Mouse (Mus musculus) brain, embryonic 18.5 days (tissue): ENCODE results near the gene Gtf2h3.
"Not testable (repeated sequence)": the region's sequence is repeated elsewhere in the genome, so short reads cannot be mapped to it uniquely, and the experiment has no call there.

Experiments used
- DNase-seq: peaks from one replicate; pipeline ENCODE4 v3.0.0-alpha.2; 2012; ENCODE audit warnings: low read depth, low spot score

Gene Gtf2h3

DNA sequence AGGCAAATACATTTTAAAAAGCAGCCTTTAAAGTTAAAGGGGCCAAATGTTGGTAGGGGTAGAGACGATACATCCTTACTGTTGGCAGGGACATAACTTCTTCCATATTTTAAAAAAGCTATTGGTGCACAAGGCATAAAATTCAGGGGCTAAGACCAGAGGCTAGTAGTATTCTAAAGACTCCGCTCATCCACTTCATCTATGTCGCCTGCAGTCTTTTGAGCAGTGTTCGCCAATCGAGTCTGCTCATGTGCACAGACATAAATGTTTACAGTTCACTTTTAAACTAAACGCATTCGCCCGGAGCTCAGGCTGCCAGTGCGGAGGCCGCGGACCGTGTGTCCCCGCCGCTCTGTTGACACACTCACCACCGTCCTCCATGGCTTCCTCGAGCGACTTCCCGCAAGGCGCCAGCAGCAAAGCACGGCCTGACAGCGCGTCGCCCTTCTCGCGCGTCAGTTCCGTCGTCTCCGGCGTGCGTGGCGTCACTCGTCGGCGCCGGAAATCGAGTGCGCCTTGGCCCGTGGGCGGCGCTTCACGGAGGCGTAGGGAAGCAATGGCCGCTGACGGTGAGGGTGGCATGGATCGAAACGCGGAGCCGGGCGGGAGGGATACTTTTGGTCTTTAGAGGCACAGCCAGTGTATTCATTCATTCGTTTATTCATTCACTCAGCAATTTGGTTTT is at the start of gene Gtf2h3, which contains the start of gene Eif2b1:
Gene Gtf2h3 (plus strand): TSS at position 508 of the 685 bp plus-strand sequence.
Gene Eif2b1 (minus strand): TSS at position 499 of the 685 bp plus-strand sequence.
- DNase-seq = peak; percentile 90

GRCm38 (mm10) chr5:124529191-124529651 is 49.7 kb upstream of the Gtf2h3 start:
- no peak for DNase-seq

GRCm38 (mm10) chr5:124529697-124530096 is 49.2 kb upstream of the Gtf2h3 start:
- no peak for DNase-seq

DNA sequence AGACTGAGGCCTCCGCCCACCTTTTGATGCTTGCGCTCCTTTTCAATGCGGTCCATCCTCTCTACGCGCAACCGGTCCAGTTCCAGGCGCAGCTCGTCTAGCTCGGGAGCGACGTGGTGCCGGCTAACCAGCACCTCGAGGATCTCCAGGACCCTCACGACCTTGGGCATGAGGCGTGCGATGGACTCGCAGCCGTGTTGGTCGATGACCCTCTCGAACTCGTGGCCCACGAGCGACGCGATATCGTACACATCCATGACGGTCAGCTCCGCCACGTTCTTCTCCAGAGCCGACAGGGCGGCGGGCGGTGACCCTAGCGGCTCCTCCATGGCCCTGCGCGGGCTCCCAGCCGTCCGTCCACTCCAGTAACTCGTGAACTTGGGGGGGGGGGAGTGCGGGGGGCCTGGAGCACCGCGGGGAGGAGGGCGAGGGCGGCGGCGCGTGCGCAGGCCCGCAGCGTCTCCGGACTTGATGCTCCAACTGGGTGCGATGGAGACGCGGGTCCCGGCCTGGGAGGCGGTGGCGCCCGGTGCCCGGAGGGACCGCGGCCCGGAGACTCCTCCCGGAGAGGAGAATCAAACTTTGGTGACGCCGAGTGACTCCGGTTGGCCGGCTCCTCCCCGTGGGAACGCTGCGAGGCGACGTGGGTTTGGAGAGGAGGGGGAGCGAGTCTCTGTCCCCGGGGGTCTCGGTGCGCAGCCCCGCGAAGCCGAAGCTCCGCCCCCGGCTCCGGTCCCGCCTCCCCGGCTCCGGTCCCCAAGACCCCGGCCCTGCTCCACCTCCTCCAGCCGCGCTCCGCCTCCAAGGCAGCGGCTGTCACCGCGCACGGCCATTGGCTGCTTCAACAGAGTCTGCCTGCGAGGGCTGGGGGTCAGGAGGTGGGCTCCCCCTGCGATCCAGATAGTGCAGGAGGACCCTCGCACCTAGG is 48.0 kb upstream of the Gtf2h3 start, which contains the start of gene Rilpl1:
Gene Rilpl1 (minus strand): TSS at position 737 of the 928 bp plus-strand sequence.
- peak; percentile 59 for DNase-seq

GRCm38 (mm10) chr5:124531583-124531930 is 47.4 kb upstream of the Gtf2h3 start:
- no peak for DNase-seq

- no peak for DNase-seq
Observed at GRCm38 (mm10) chr5:124532451-124532850, 46.5 kb upstream of the Gtf2h3 start.

DNA sequence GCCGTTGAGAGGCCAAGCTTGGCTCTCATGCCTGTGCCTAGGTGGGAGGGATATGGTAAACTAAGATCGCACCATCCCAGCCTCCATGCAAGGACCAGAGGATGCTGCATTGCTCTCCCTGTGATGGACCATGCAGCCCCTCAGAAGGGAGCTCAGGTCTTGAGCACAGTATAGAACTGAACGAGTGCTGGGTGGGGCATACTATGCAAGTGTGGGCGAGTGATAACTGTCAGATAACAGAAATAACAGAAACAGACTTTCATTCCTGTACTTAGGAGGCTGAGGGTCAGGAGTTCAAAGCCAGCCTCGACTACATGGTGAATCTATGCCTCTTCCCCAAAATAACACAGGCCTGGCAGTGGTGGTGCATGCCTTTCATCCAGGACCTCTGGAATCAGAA is 43.9 kb upstream of the Gtf2h3 start:
- DNase-seq = no peak

DNA sequence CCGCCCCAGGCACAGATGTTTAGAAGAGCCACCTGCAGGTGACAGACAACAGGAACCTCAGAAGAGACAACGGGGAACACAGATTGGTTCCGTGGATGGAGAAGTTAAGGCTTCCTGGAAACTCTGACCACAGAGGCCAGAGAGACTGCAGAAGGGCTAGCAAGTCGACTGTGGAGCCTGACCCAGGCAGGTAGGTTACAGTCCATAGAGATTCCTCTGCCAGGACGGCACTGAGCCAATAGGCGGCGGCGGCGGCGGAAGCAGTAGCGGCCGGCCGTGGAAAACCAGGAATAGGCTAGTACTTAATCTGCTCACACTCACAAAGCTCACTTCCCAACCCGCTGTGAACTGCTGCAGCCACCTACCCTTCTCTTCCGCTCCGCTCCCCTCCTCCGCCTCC is 42.2 kb upstream of the Gtf2h3 start:
- DNase-seq = no peak

GRCm38 (mm10) chr5:124538813-124539792 is 39.8 kb upstream of the Gtf2h3 start:
- no peak for DNase-seq

DNA sequence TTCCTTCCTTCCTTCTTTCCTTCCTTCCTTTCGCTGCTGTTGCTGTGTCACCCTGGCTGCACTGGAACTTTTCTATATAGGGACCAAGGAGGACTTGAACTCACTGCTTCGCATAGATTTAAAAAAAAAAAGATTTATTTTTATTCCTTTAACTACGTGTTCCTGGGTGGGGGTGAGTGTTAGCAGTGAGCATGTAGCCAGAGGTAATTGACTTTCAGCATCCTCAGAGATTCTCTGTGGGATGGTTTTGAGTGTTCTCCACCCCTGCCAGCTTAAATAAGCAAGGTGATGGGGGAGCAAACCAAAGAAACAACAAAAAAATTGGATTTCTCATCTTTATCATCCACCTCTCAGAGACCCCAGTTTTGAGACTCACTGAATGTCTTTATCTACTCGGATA is 39.0 kb upstream of the Gtf2h3 start:
- no peak for DNase-seq

DNA sequence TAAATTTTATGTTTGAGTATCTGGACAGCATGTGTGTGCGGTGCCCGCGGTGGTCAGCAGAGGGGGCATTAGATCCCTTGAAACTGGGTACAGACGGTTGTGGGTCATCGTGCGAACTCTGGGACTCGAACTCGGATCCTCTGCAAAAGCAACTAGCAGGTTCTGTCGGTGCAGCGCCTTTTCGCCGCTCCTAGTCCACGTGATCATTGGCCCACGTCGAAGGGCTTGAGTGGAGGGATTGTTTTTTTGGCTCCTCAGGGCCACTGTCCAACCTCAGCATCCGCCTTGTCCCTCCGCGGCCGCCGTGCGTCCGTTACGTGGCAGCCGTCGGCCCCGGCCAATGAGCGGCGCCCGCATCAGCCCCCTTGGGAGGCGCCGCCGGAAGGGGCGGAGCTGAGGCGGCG is 38.6 kb upstream of the Gtf2h3 start, which contains the start of gene Tmed2:
Gene Tmed2 (plus strand): TSS at position 313 of the 404 bp plus-strand sequence.
- peak; percentile 96 for DNase-seq

DNA sequence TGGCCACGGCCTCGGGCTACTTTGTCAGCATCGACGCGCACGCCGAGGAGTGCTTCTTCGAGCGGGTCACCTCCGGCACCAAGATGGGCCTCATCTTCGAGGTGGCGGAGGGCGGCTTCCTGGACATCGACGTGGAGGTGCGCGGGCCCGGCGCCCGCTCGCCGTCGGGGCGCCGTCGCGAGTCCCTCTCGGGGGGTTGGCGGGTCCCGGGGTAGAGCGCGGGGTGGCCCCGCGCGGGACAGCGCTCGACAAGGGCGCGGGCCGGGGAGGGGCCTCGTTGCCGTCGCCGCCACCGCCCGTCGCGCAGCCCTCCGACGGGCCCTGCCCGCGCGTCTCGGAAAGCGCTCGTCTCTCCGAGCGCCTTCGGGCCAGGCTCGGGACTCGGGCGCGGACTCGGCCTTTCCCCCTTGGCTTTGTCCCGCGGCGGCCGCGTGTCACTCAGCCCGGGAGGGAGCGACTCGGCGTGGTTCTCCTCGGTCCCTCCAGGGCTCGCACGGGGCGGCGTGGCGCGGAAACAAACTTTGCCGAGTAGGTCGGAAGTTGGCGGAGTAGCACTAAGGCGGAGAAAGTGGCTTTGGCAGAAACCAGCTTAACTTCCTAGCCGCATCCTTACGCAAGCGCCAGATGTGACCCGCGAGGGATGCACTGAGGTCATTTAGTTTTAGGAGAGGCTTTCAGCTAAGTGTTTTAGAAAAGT is 37.9 kb upstream of the Gtf2h3 start:
- no peak for DNase-seq

GRCm38 (mm10) chr5:124541602-124541973 is 37.4 kb upstream of the Gtf2h3 start:
- DNase-seq = no peak

- DNase-seq = not testable (repeated sequence)
Observed at GRCm38 (mm10) chr5:124550737-124551136, 28.2 kb upstream of the Gtf2h3 start.

DNA sequence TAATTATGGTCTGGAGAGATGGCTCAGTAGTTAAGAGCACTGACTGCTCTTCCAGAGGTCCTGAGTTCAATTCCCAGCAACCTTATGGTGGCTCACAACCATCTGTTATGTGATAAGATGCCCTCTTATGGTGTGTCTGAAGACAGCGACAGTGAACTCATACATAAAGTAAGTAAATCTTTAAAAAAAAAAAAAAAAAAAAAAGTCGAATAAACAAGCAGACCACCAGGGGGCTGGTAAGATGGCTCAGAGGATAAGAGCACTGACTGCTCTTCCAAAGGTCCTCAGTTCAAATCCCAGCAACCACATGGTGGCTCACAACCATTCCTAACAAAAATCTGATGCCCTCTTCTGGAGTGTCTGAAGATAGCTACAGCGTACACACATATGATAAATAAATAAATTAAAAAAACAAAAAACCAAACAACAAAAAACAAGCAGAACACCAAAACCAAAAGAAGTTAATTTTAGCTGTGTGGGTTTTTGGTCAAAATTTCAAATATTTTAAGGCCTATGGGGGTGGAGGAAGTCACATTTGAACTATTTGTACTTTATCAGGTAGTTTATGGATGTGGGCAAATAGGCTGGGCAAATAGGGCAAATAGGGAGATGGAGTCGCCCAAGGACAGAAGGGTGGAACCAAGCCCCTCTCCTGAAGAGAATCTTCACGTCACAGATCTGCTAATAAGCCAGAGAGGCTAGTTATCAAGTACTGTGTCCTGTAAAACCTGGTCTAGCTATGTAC is 27.4 kb upstream of the Gtf2h3 start:
- not testable (repeated sequence) for DNase-seq

GRCm38 (mm10) chr5:124552094-124552472 is 26.9 kb upstream of the Gtf2h3 start:
- DNase-seq = no peak

- DNase-seq = peak; percentile 70
Observed at GRCm38 (mm10) chr5:124552558-124553307, 26.2 kb upstream of the Gtf2h3 start, which contains the start of gene Ddx55. Gene Ddx55 (plus strand): TSS chr5:124552864.

DNA sequence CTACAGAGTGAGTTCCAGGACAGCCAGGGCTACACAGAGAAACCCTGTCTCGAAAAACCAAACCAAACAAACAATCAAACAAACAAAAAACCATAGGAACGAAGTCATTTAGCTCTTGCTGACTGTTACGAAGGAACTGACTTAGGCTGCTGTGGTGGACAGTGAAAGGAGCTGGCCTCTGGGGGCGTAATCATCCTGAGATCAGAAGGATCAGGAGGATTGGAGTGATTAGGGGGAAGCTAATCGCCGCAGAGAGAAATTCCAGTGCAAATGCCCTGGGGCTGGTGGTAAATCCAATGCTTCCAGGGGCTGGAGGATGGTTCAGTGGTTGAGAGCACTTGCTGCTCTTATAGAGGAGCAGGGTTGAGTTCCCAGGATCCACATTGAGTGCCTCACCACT is 25.3 kb upstream of the Gtf2h3 start:
- DNase-seq = no peak

DNA sequence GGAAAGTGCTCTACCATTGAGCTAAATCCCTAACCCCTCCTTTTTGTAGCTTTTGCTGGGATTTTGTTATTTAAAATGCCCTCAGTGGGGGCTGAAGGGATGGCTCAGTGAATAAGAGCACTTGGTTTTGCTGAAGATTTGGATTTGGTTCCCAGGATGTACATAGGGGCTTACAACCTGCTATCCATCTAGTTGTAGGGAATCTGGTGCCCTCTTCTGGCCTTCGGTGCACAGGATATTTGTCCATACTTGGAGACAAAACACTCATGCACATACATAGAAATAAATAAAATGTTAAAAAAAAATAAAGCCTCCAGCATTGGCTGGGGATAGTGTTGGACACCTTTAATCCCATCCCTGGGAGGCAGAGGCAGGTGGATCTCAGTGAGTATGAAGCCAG is 23.8 kb upstream of the Gtf2h3 start:
- no peak for DNase-seq
